21 mouse cellular contexts compared by ENCODE assay signal in genomic region chr4:107747907-107748628, GRCm38 (mm10). TPM values are rescaled to one million over a fixed set of nuclear protein-coding genes. Genes with fewer than 3 reads are reported as not detected.
A peak's percentile ranks its signal among the peaks of the same experiment; 100 is the strongest.
DNase-seq lines count a peak whose midpoint lies in the region; ATAC-seq and TF ChIP-seq lines count a peak whose summit lies in the region.
"Had no signal": no experiment of that assay in that cellular context is flagged by ENCODE, and none has a peak within 500 bp of the region (broad histone marks: within the 10 kb centered on the region; RNA-seq: fewer than 3 reads in every experiment).

No protein-coding gene starts in this region.

- no peak overlapping the region for H3K9ac ChIP-seq in heart, embryonic 11.5 days (ENCODE audit: low read depth, low read length)
- no peak overlapping the region for H3K9ac ChIP-seq in heart, postnatal 0 days (replicated peaks; ENCODE audit: low read depth, low read length)
- H3K9ac ChIP-seq: hindbrain, embryonic 13.5 days; lung, embryonic 15.5 days; neural tube, embryonic 15.5 days had no signal

- intact Hi-C loops in heart, postnatal 14 days (cut with DNase I) = no loop called here
- intact Hi-C loops in left cerebral cortex, postnatal 14 days (cut with DNase I) = no loop called here

- no peak overlapping the region for H3K4me3 ChIP-seq in heart, embryonic 11.5 days (ENCODE audit: low read depth, low read length)
- H3K4me3 ChIP-seq in heart, postnatal 0 days (ENCODE audit: low read depth, low read length) = no peak overlapping the region
- no peak overlapping the region for H3K4me3 ChIP-seq in bone marrow, adult 2 months (replicated peaks; ENCODE audit: control insufficient read depth, low read depth, low read length)
- no peak overlapping the region for H3K4me3 ChIP-seq in kidney, adult 2 months (ENCODE audit: insufficient read depth, low read depth, low read length)
- H3K4me3 ChIP-seq: embryonic facial prominence, embryonic 10.5 days; forebrain, embryonic 10.5 days; hindbrain, embryonic 13.5 days; lung, embryonic 15.5 days; neural tube, embryonic 15.5 days had no signal

- ATAC-seq in heart, embryonic 11.5 days (replicated peaks; ENCODE audit: insufficient number of reproducible peaks, low FRiP score, low TSS enrichment) = no peak
- peak; percentile 70; the same call in 1 of the 2 replicates for ATAC-seq in heart, postnatal 0 days (ENCODE audit: insufficient read depth, low read depth)
- peak; percentile 27 for ATAC-seq in megakaryocyte, adult 5-6 weeks (ENCODE audit: poor library complexity, severe bottlenecking)
- ATAC-seq: forebrain, embryonic 16.5 days had no signal

- H3K27ac ChIP-seq in heart, embryonic 11.5 days (ENCODE audit: low read depth, low read length) = no peak overlapping the region
- 0 out of 2 replicates have a peak overlapping the region, but pooled peaks have one; percentile 24 for H3K27ac ChIP-seq in heart, postnatal 0 days (ENCODE audit: low read depth)
- peak overlapping the region; percentile 50 for H3K27ac ChIP-seq in bone marrow, adult 2 months (ENCODE audit: control insufficient read depth, insufficient read depth, low read depth, low read length, poor library complexity)
- H3K27ac ChIP-seq in kidney, adult 2 months (ENCODE audit: insufficient read depth, low read depth, low read length) = no peak overlapping the region
- H3K27ac ChIP-seq: embryonic facial prominence, embryonic 10.5 days; forebrain, embryonic 10.5 days; hindbrain, embryonic 13.5 days; lung, embryonic 15.5 days; neural tube, embryonic 15.5 days had no signal

- peaks cover 37% of the 10 kb centered on the region for H3K27me3 ChIP-seq in heart, embryonic 11.5 days (ENCODE audit: control insufficient read depth, insufficient read depth, low read length)
- H3K27me3 ChIP-seq in heart, postnatal 0 days (ENCODE audit: control insufficient read depth, insufficient read depth, low read length) = no peaks in the 10 kb centered on the region; the same call in 1 of the 2 replicates
- H3K27me3 ChIP-seq in kidney, adult 2 months (replicated peaks; ENCODE audit: control insufficient read depth, insufficient read depth, low read length) = no peaks in the 10 kb centered on the region
- H3K27me3 ChIP-seq: neural tube, embryonic 15.5 days had no signal

- WGBS in heart, embryonic 11.5 days (ENCODE audit: insufficient replicate concordance) = 14% methylated on average over 13 of the region's 13 CpGs
- 10% methylated on average over 13 of the region's 13 CpGs for WGBS in heart, postnatal 0 days
- WGBS in bone marrow, adult 2 months = 51% methylated on average over 13 of the region's 13 CpGs
- 80% methylated on average over 13 of the region's 13 CpGs for WGBS in kidney, adult 2 months

- DNase-seq in heart, postnatal 4 days = no peak
- DNase-seq in heart, postnatal 0 days (ENCODE audit: low spot score) = peak; percentile 34
- no peak for DNase-seq in heart, postnatal 14 days
- no peak for DNase-seq in kidney, adult 2 months
- no peak for DNase-seq in left cerebral cortex, postnatal 14 days (ENCODE audit: low spot score in 2 of 2)
- DNase-seq: adrenal gland, postnatal 25 days; cerebellum, adult 9-11 months; gastrocnemius, postnatal 10 days; kidney, adult 11 months; kidney, postnatal 4 days; lung, postnatal 36 days had no signal

- TF ChIP-seq CTCF in heart, postnatal 0 days (IDR thresholded peaks at IDR 0.05; ENCODE audit: low read depth) = no peak
- no peak for TF ChIP-seq CTCF in bone marrow, adult 2 months (IDR thresholded peaks at IDR 0.05; ENCODE audit: control insufficient read depth, insufficient read depth, low read length)
- no peak for TF ChIP-seq CTCF in kidney, adult 2 months (conservative IDR thresholded peaks at IDR 0.05; ENCODE audit: insufficient read depth, insufficient read length, low read depth, low read length)

- peak overlapping the region; percentile 34 for H3K4me2 ChIP-seq in heart, embryonic 11.5 days
- no peak overlapping the region for H3K4me2 ChIP-seq in heart, postnatal 0 days (ENCODE audit: low read depth, low read length)
- H3K4me2 ChIP-seq: hindbrain, embryonic 13.5 days; lung, embryonic 15.5 days; midbrain, embryonic 11.5 days; neural tube, embryonic 15.5 days had no signal

- TF ChIP-seq EP300 in heart, postnatal 0 days (IDR thresholded peaks at IDR 0.05; ENCODE audit: low read depth) = no peak

- H3K36me3 ChIP-seq in heart, embryonic 11.5 days (ENCODE audit: control insufficient read depth, insufficient read depth, low read length) = no peaks in the 10 kb centered on the region
- H3K36me3 ChIP-seq in heart, postnatal 0 days (replicated peaks; ENCODE audit: control insufficient read depth, insufficient read depth, low read length) = no peaks in the 10 kb centered on the region
- no peaks in the 10 kb centered on the region for H3K36me3 ChIP-seq in kidney, adult 2 months (ENCODE audit: control insufficient read depth, insufficient read depth, low read length)
- H3K36me3 ChIP-seq: embryonic facial prominence, embryonic 10.5 days; forebrain, embryonic 10.5 days; hindbrain, embryonic 13.5 days; lung, embryonic 15.5 days; neural tube, embryonic 15.5 days had no signal

- H3K4me1 ChIP-seq in heart, embryonic 11.5 days (ENCODE audit: control insufficient read depth, insufficient read depth, low read length) = peaks cover 13% of the 10 kb centered on the region
- H3K4me1 ChIP-seq in heart, postnatal 0 days (ENCODE audit: control insufficient read depth, insufficient read depth) = peaks cover 14% of the 10 kb centered on the region; the same call in 1 of the 2 replicates
- peaks cover 4% of the 10 kb centered on the region for H3K4me1 ChIP-seq in bone marrow, adult 2 months (ENCODE audit: control insufficient read depth, insufficient read depth, low read length)
- no peaks in the 10 kb centered on the region for H3K4me1 ChIP-seq in kidney, adult 2 months (ENCODE audit: control insufficient read depth, insufficient read depth, low read length)

- TF ChIP-seq POLR2A in bone marrow, adult 2 months (IDR thresholded peaks at IDR 0.05; ENCODE audit: borderline replicate concordance, control insufficient read depth, low read depth, low read length) = no peak
- TF ChIP-seq POLR2A in kidney, adult 2 months (IDR thresholded peaks at IDR 0.05; ENCODE audit: low read depth, low read length) = no peak

- H3K9me3 ChIP-seq in heart, embryonic 11.5 days (replicated peaks; ENCODE audit: control insufficient read depth, low read length) = no peaks in the 10 kb centered on the region
- H3K9me3 ChIP-seq in heart, postnatal 0 days (replicated peaks; ENCODE audit: control insufficient read depth, low read length) = no peaks in the 10 kb centered on the region
- H3K9me3 ChIP-seq: embryonic facial prominence, embryonic 10.5 days; forebrain, embryonic 10.5 days; hindbrain, embryonic 13.5 days; lung, embryonic 15.5 days; neural tube, embryonic 15.5 days had no signal

RNA-seq across cellular contexts. Expression of gene Lrp8, which starts 54.0 kb away (rescaled TPM):
- 1.1 and 1.8 TPM in 2 replicates for polyA plus RNA-seq in heart, embryonic 11.5 days (2014; fragmentation: Nextera tagmentation; extraction: Ambion mirVana)
- 1 to 10 TPM; 1.7 to 1.8 TPM for total RNA-seq in heart, postnatal 4 days (2021)
- total RNA-seq in heart, postnatal 0 days (2014; rRNA removed; ENCODE audit: low replicate concordance) = 0.43 TPM in 1 of 2 replicates, not detected in the other
- polyA plus RNA-seq in heart, postnatal 0 days (2015; fragmentation: Nextera tagmentation; extraction: Ambion mirVana) = 0.49 and 0.57 TPM in 2 replicates
- under 1 TPM; 0.80 to 0.96 TPM for total RNA-seq in heart, postnatal 14 days (2021)
- 7.6 and 10.2 TPM in 2 replicates for polyA plus RNA-seq in bone marrow, adult 2 months (2011; ENCODE audit: insufficient read depth, insufficient read length, low replicate concordance, missing spikeins)
- total RNA-seq in megakaryocyte, adult 5-6 weeks (2015) = 4.9 and 6.7 TPM in 2 replicates
- 5.0 and 6.3 TPM in 2 replicates for total RNA-seq in megakaryocyte, adult 5-6 weeks (2017)
- polyA plus RNA-seq in kidney, adult 2 months (2012; rRNA removed) = 2.8 and 3.6 TPM in 2 replicates
- 100 to 1,000 TPM; 123 to 136 TPM for total RNA-seq in left cerebral cortex, postnatal 14 days (2021)

Comparison
In these comparisons a context has a peak if more than half of its experiments do, and no peak if none do; other contexts are left out.
1. H3K27ac ChIP-seq: peak in heart, postnatal 0 days (single experiment) and bone marrow, adult 2 months (single experiment); none in heart, embryonic 11.5 days (single experiment) and kidney, adult 2 months (single experiment).
2. RNA of gene Lrp8, which starts 54.0 kb away (total RNA-seq): 123 to 136 TPM in left cerebral cortex, postnatal 14 days; 4.9 to 6.7 TPM in megakaryocyte, adult 5-6 weeks, 1.7 to 1.8 TPM in heart, postnatal 4 days, 0.80 to 0.96 TPM in heart, postnatal 14 days and 0.43 TPM in heart, postnatal 0 days; every median in the first group is over 10 times any median in the second.